Mouse (Mus musculus) kidney, adult 11 months (tissue): ENCODE data around the gene Klf3.
"Not testable (repeated sequence)": the region's sequence is repeated elsewhere in the genome, so short reads cannot be mapped to it uniquely, and the experiment has no call there.

Source experiments
- DNase-seq: peaks from one replicate; pipeline ENCODE4 v3.0.0; 2022

Gene Klf3

GRCm38 (mm10) chr5:64840087-64840486, 36.9 kb downstream of the Klf3 start:
- no peak for DNase-seq

- no peak for DNase-seq
Observed at GRCm38 (mm10) chr5:64844622-64845021, 41.4 kb downstream of the Klf3 start.

GRCm38 (mm10) chr5:64847305-64847704, 44.1 kb downstream of the Klf3 start:
- DNase-seq = no peak

- no peak for DNase-seq
Observed at GRCm38 (mm10) chr5:64849892-64850291, 46.7 kb downstream of the Klf3 start.

GRCm38 (mm10) chr5:64852656-64853398, 49.6 kb downstream of the Klf3 start:
- DNase-seq = peak; percentile 82

GRCm38 (mm10) chr5:64853421-64853820, 50.2 kb downstream of the Klf3 start:
- DNase-seq = no peak

- no peak for DNase-seq
Observed at GRCm38 (mm10) chr5:64855199-64855598, 52.0 kb downstream of the Klf3 start.

GRCm38 (mm10) chr5:64860900-64861470, 57.8 kb downstream of the Klf3 start:
- DNase-seq = peak; percentile 83

- DNase-seq = peak; percentile 94
Observed at GRCm38 (mm10) chr5:64861471-64862199, 58.4 kb downstream of the Klf3 start.

GRCm38 (mm10) chr5:64862269-64862668, 59.1 kb downstream of the Klf3 start:
- DNase-seq = peak; percentile 19

- DNase-seq = peak; percentile 58
Observed at GRCm38 (mm10) chr5:64864699-64865108, 61.5 kb downstream of the Klf3 start.

- no peak for DNase-seq
Observed at GRCm38 (mm10) chr5:64865219-64865964, 62.2 kb downstream of the Klf3 start.

- peak; percentile 82 for DNase-seq
Observed at GRCm38 (mm10) chr5:64866331-64867050, 63.3 kb downstream of the Klf3 start.

GRCm38 (mm10) chr5:64867124-64867523, 63.9 kb downstream of the Klf3 start:
- DNase-seq = no peak

GRCm38 (mm10) chr5:64867551-64867950, 64.4 kb downstream of the Klf3 start:
- no peak for DNase-seq

GRCm38 (mm10) chr5:64876086-64876830, 73.1 kb downstream of the Klf3 start:
- DNase-seq = no peak

GRCm38 (mm10) chr5:64877235-64878026, 74.2 kb downstream of the Klf3 start:
- no peak for DNase-seq

- DNase-seq = peak; percentile 75
Observed at GRCm38 (mm10) chr5:64878027-64878425, 74.8 kb downstream of the Klf3 start.

- DNase-seq = no peak
Observed at GRCm38 (mm10) chr5:64878526-64878925, 75.3 kb downstream of the Klf3 start.

- no peak for DNase-seq
Observed at GRCm38 (mm10) chr5:64879241-64879640, 76.1 kb downstream of the Klf3 start.

- not testable (repeated sequence) for DNase-seq
Observed at GRCm38 (mm10) chr5:64881559-64881958, 78.4 kb downstream of the Klf3 start.
